In genomic region chr14:75445281-75445947, GRCm38 (mm10) we compare ENCODE assay signal across 9 mouse cellular contexts. TPM values are rescaled to one million over a fixed set of nuclear protein-coding genes. Genes with fewer than 3 reads are reported as not detected.
DNase-seq lines count a peak whose midpoint lies in the region; ATAC-seq and TF ChIP-seq lines count a peak whose summit lies in the region.
"Had no signal": no experiment of that assay in that cellular context is flagged by ENCODE, and none has a peak within 500 bp of the region (broad histone marks: within the 10 kb centered on the region; RNA-seq: fewer than 3 reads in every experiment).

No protein-coding gene starts in this region.

- H3K36me3 ChIP-seq in kidney, adult 2 months (ENCODE audit: control insufficient read depth, insufficient read depth, low read length): no peaks in the 10 kb centered on the region
- H3K36me3 ChIP-seq in limb, embryonic 12.5 days: no peaks in the 10 kb centered on the region
- no peaks in the 10 kb centered on the region for H3K36me3 ChIP-seq in midbrain, embryonic 13.5 days

- TF ChIP-seq CTCF in kidney, adult 2 months (conservative IDR thresholded peaks at IDR 0.05; ENCODE audit: insufficient read depth, insufficient read length, low read depth, low read length): no peak

- H3K9ac ChIP-seq in limb, embryonic 12.5 days (replicated peaks): 0 out of 2 replicates have a peak overlapping the region, but pooled peaks have one; percentile 31
- H3K9ac ChIP-seq in midbrain, embryonic 13.5 days (replicated peaks): peak overlapping the region; percentile 45; the same call in 1 of the 2 replicates

- peak overlapping the region; percentile 62 for H3K4me2 ChIP-seq in limb, embryonic 12.5 days
- peak overlapping the region; percentile 60 for H3K4me2 ChIP-seq in midbrain, embryonic 13.5 days (replicated peaks)

- ATAC-seq in limb, embryonic 12.5 days (ENCODE audit: insufficient number of reproducible peaks, insufficient read depth, low FRiP score, low TSS enrichment, low read depth): no peak; the same call in 1 of the 2 replicates
- peak; percentile 96 for ATAC-seq in midbrain, embryonic 13.5 days

- H3K4me3 ChIP-seq in kidney, adult 2 months (ENCODE audit: insufficient read depth, low read depth, low read length): peak overlapping the region; percentile 5
- H3K4me3 ChIP-seq in limb, embryonic 12.5 days (replicated peaks): peak overlapping the region; percentile 34
- H3K4me3 ChIP-seq in midbrain, embryonic 13.5 days (replicated peaks): peak overlapping the region; percentile 36

- 6% methylated on average over 15 of the region's 15 CpGs for WGBS in kidney, adult 2 months
- WGBS in limb, embryonic 12.5 days: 7% methylated on average over 15 of the region's 15 CpGs
- WGBS in midbrain, embryonic 13.5 days: 4% methylated on average over 15 of the region's 15 CpGs

- H3K4me1 ChIP-seq in kidney, adult 2 months (ENCODE audit: control insufficient read depth, insufficient read depth, low read length): no peaks in the 10 kb centered on the region; the same call in 1 of the 2 replicates
- H3K4me1 ChIP-seq in limb, embryonic 12.5 days (replicated peaks): peaks cover 12% of the 10 kb centered on the region
- peaks cover 20% of the 10 kb centered on the region for H3K4me1 ChIP-seq in midbrain, embryonic 13.5 days (replicated peaks)

- no peaks in the 10 kb centered on the region for H3K27me3 ChIP-seq in kidney, adult 2 months (replicated peaks; ENCODE audit: control insufficient read depth, insufficient read depth, low read length)
- no peaks in the 10 kb centered on the region for H3K27me3 ChIP-seq in limb, embryonic 12.5 days
- H3K27me3 ChIP-seq in midbrain, embryonic 13.5 days: no peaks in the 10 kb centered on the region

- H3K27ac ChIP-seq in kidney, adult 2 months (ENCODE audit: insufficient read depth, low read depth, low read length): no peak overlapping the region
- no peak overlapping the region for H3K27ac ChIP-seq in limb, embryonic 12.5 days
- H3K27ac ChIP-seq in midbrain, embryonic 13.5 days: peak overlapping the region; percentile 68

- H3K9me3 ChIP-seq in limb, embryonic 12.5 days: no peaks in the 10 kb centered on the region
- H3K9me3 ChIP-seq in midbrain, embryonic 13.5 days: no peaks in the 10 kb centered on the region

- peak; percentile 52 for DNase-seq in ovary, adult 18-20 months (ENCODE audit: low spot score)
- no peak for DNase-seq in ovary, postnatal 10 days (ENCODE audit: low spot score)
- peak; percentile 66 for DNase-seq in embryo, embryonic 9.5 days (ENCODE audit: extremely low spot score)
- DNase-seq in heart, adult 9 months (ENCODE audit: low spot score in 2 of 2): peak; percentile 55 to 65
- peak; percentile 85 for DNase-seq in kidney, adult 2 months
- peak; percentile 30 to 47 for DNase-seq in spleen, postnatal 14 days (ENCODE audit: low spot score in 2 of 2)

- no peak for TF ChIP-seq POLR2A in kidney, adult 2 months (IDR thresholded peaks at IDR 0.05; ENCODE audit: low read depth, low read length)

RNA-seq across cellular contexts. Expression of gene Siah3, which starts 10.4 kb away (rescaled TPM):
- not detected in 2 replicates for polyA plus RNA-seq in kidney, adult 2 months (2012; rRNA removed)
- polyA plus RNA-seq in limb, embryonic 12.5 days (2016; fragmentation: Nextera tagmentation; extraction: Ambion mirVana): 0.08 and 0.15 TPM in 2 replicates
- 2.7 and 3.5 TPM in 2 replicates for polyA plus RNA-seq in midbrain, embryonic 13.5 days (2015; fragmentation: Nextera tagmentation; extraction: Ambion mirVana)
- polyA plus RNA-seq: C2C12 had no signal
